Mouse (Mus musculus) testis, adult 2 months (tissue): ENCODE results near the gene Osbp2.

ENCODE experiments used
- CTCF ChIP-seq: fragments of 200-500 bp; IDR thresholded peaks from 2 replicates; pipeline ENCODE4 v1.5.1; 2012; ENCODE audit warnings: low read depth, mild to moderate bottlenecking, inconsistent platforms, low read length, moderate library complexity; ENCODE audit not compliant: control insufficient read depth, insufficient read depth, insufficient replicate concordance
- POLR2A ChIP-seq: fragments of 200-500 bp; IDR thresholded peaks from 2 replicates; pipeline ENCODE4 v1.6.1; 2012; ENCODE audit warnings: low read depth, mild to moderate bottlenecking, inconsistent platforms, low read length, moderate library complexity; ENCODE audit not compliant: control insufficient read depth

GRCm38 (mm10) chr11:3697441-3697840, 166.3 kb downstream of the Osbp2 start:
- TF ChIP-seq POLR2A (no peak), CTCF (no peak)
